Mouse (Mus musculus) MEL (cell line): Measurements from ENCODE around the gene Zfp622. TPM values are rescaled to one million over a fixed set of nuclear protein-coding genes. Genes with fewer than 3 reads are reported as not detected.

ENCODE experiments used
- DNase-seq: peaks from one replicate; pipeline ENCODE4 v3.0.0; 2011; ENCODE audit warnings: low read depth, low spot score
- H3K27ac ChIP-seq: 2 replicates; pipeline ENCODE4 v1.5.1; 2012; ENCODE audit warnings: low read depth, mild to moderate bottlenecking, control low read depth, low read length, moderate library complexity; ENCODE audit not compliant: control insufficient read depth
- H3K27me3 ChIP-seq, 2 experiments: fragments of 150-350 bp in 1 of 2; sonication (generic) in 1 of 2; 2 replicates each; pipeline ENCODE4 v1.6.1; 2012; ENCODE audit warnings: low read length in 2 of 2, mild to moderate bottlenecking in 2 of 2, improper control_type of control experiment in 1 of 2, moderate library complexity in 1 of 2; ENCODE audit not compliant: insufficient read depth in 2 of 2, control insufficient read depth in 1 of 2
- H3K36me3 ChIP-seq, 2 experiments: 2 replicates each; pipeline ENCODE4 v1.6.1; 2012 to 2014; ENCODE audit warnings: low read length in 2 of 2, improper control_type of control experiment in 1 of 2, inconsistent platforms in 1 of 2, mild to moderate bottlenecking in 1 of 2; ENCODE audit not compliant: insufficient read depth in 2 of 2, control insufficient read depth in 1 of 2
- H3K4me1 ChIP-seq, 2 experiments: fragments of 150-350 bp in 1 of 2; sonication (generic) in 1 of 2; 2 replicates each; pipeline ENCODE4 v1.6.1; 2012; ENCODE audit warnings: low read length in 2 of 2, improper control_type of control experiment in 1 of 2, mild to moderate bottlenecking in 1 of 2; ENCODE audit not compliant: insufficient read depth in 2 of 2, control insufficient read depth in 1 of 2
- H3K4me3 ChIP-seq, 2 experiments: fragments of 150-350 bp in 1 of 2; sonication (generic) in 1 of 2; 2 replicates each; pipeline ENCODE4 v1.5.1; 2012; ENCODE audit warnings: low read depth in 2 of 2, low read length in 2 of 2, mild to moderate bottlenecking in 2 of 2, moderate library complexity in 2 of 2, control low read depth in 1 of 2, improper control_type of control experiment in 1 of 2; ENCODE audit not compliant: control insufficient read depth in 1 of 2, insufficient read depth in 1 of 2
- H3K79me2 ChIP-seq: 2 replicates; pipeline ENCODE4 v1.6.1; 2012; ENCODE audit warnings: mild to moderate bottlenecking, low read length, moderate library complexity; ENCODE audit not compliant: control insufficient read depth, poor library complexity, insufficient read depth
- H3K9ac ChIP-seq: 2 replicates; pipeline ENCODE4 v1.6.1; 2012; ENCODE audit warnings: low read depth, mild to moderate bottlenecking, control low read depth, low read length, moderate library complexity; ENCODE audit not compliant: control insufficient read depth, poor library complexity, severe bottlenecking
- H3K9me3 ChIP-seq: fragments of 150-350 bp; sonication (generic); replicated peaks from 2 replicates; pipeline ENCODE4 v1.6.1; 2012; ENCODE audit warnings: mild to moderate bottlenecking, low read length, improper control_type of control experiment, moderate library complexity; ENCODE audit not compliant: insufficient read depth
- BHLHE40 ChIP-seq: IDR thresholded peaks from 2 replicates; pipeline ENCODE4 v1.6.1; 2012; ENCODE audit warnings: low read depth, mild to moderate bottlenecking, inconsistent platforms, low read length, improper control_type of control experiment, borderline replicate concordance
- CHD2 ChIP-seq: IDR thresholded peaks from 2 replicates; pipeline ENCODE4 v1.6.1; 2011; ENCODE audit warnings: low read length, improper control_type of control experiment
- CTCF ChIP-seq, 3 experiments: IDR thresholded peaks in 2 of 3; conservative IDR thresholded peaks in 1 of 3; 2 replicates each; pipeline ENCODE4 v1.5.1; 2011 to 2012; ENCODE audit warnings: low read length in 3 of 3, low read depth in 2 of 3, mild to moderate bottlenecking in 2 of 3, improper control_type of control experiment in 1 of 3, inconsistent platforms in 1 of 3, mixed read lengths in 1 of 3, moderate library complexity in 1 of 3; ENCODE audit not compliant: control insufficient read depth in 1 of 3, insufficient read depth in 1 of 3, poor library complexity in 1 of 3, severe bottlenecking in 1 of 3
- E2F4 ChIP-seq: IDR thresholded peaks from 2 replicates; pipeline ENCODE4 v1.6.1; 2011; ENCODE audit warnings: low read depth, low read length, improper control_type of control experiment, borderline replicate concordance
- ELF1 ChIP-seq: IDR thresholded peaks from 2 replicates; pipeline ENCODE4 v1.6.1; 2014; ENCODE audit warnings: low read depth, mild to moderate bottlenecking, inconsistent platforms, low read length, improper control_type of control experiment, moderate library complexity
- EP300 ChIP-seq, 2 experiments: IDR thresholded peaks; 2 replicates each; pipeline ENCODE4 v1.6.1; 2011; ENCODE audit warnings: improper control_type of control experiment in 2 of 2, low read length in 2 of 2, low read depth in 1 of 2, mild to moderate bottlenecking in 1 of 2
- ETS1 ChIP-seq: IDR thresholded peaks from 2 replicates; pipeline ENCODE4 v1.6.1; 2012; ENCODE audit warnings: low read depth, mild to moderate bottlenecking, inconsistent platforms, low read length, improper control_type of control experiment, moderate library complexity
- GABPA ChIP-seq: IDR thresholded peaks from 2 replicates; pipeline ENCODE4 v1.6.1; 2012; ENCODE audit warnings: low read depth, mild to moderate bottlenecking, inconsistent platforms, low read length, improper control_type of control experiment, moderate library complexity
- GATA1 ChIP-seq: IDR thresholded peaks from 2 replicates; pipeline ENCODE4 v1.6.1; 2011; ENCODE audit warnings: low read depth, low read length, improper control_type of control experiment
- JUND ChIP-seq: IDR thresholded peaks from 2 replicates; pipeline ENCODE4 v1.6.1; 2011; ENCODE audit warnings: low read depth, mild to moderate bottlenecking, improper control_type of control experiment, low read length
- MAX ChIP-seq: IDR thresholded peaks from 2 replicates; pipeline ENCODE4 v1.6.1; 2011; ENCODE audit warnings: low read length, improper control_type of control experiment
- MAZ ChIP-seq: IDR thresholded peaks from 2 replicates; pipeline ENCODE4 v1.6.1; 2012; ENCODE audit warnings: low read depth, mild to moderate bottlenecking, inconsistent platforms, low read length, improper control_type of control experiment
- MEF2A ChIP-seq: IDR thresholded peaks from 2 replicates; pipeline ENCODE4 v1.6.1; 2014; ENCODE audit warnings: low read depth, mild to moderate bottlenecking, inconsistent platforms, low read length, improper control_type of control experiment; ENCODE audit not compliant: poor library complexity, insufficient replicate concordance, severe bottlenecking; ENCODE audit errors: extremely low read depth
- MYB ChIP-seq: IDR thresholded peaks from 2 replicates; pipeline ENCODE4 v1.6.1; 2011; ENCODE audit warnings: mild to moderate bottlenecking, low read depth, low read length, improper control_type of control experiment
- NELFE ChIP-seq: IDR thresholded peaks from 2 replicates; pipeline ENCODE4 v1.6.1; 2011; ENCODE audit warnings: low read depth, low read length, improper control_type of control experiment
- NRF1 ChIP-seq: IDR thresholded peaks from 2 replicates; pipeline ENCODE4 v1.6.1; 2014; ENCODE audit warnings: low read depth, mild to moderate bottlenecking, inconsistent platforms, low read length, improper control_type of control experiment, moderate library complexity; ENCODE audit not compliant: poor library complexity, insufficient read depth, severe bottlenecking
- POLR2A ChIP-seq, 2 experiments: IDR thresholded peaks; 2 replicates each; pipeline ENCODE4 v1.6.1; 2011 to 2012; ENCODE audit warnings: low read length in 2 of 2, mild to moderate bottlenecking in 2 of 2, control low read depth in 1 of 2, improper control_type of control experiment in 1 of 2, low read depth in 1 of 2, moderate library complexity in 1 of 2; ENCODE audit not compliant: control insufficient read depth in 1 of 2, insufficient read depth in 1 of 2, poor library complexity in 1 of 2
- POLR2AphosphoS5 ChIP-seq: IDR thresholded peaks from 2 replicates; pipeline ENCODE4 v1.6.1; 2012; ENCODE audit warnings: low read depth, borderline replicate concordance, mild to moderate bottlenecking, inconsistent platforms, low read length, moderate library complexity, mixed read lengths
- RAD21 ChIP-seq: IDR thresholded peaks from 2 replicates; pipeline ENCODE4 v1.6.1; 2011; ENCODE audit warnings: mild to moderate bottlenecking, low read depth, low read length, improper control_type of control experiment
- RCOR1 ChIP-seq: IDR thresholded peaks from 2 replicates; pipeline ENCODE4 v1.6.1; 2012; ENCODE audit warnings: low read depth, mild to moderate bottlenecking, inconsistent platforms, low read length, improper control_type of control experiment
- SIN3A ChIP-seq: IDR thresholded peaks from 2 replicates; pipeline ENCODE4 v1.6.1; 2012; ENCODE audit warnings: low read length, improper control_type of control experiment, inconsistent platforms
- SMC3 ChIP-seq: IDR thresholded peaks from 2 replicates; pipeline ENCODE4 v1.6.1; 2011; ENCODE audit warnings: low read depth, low read length, improper control_type of control experiment
- TAL1 ChIP-seq: IDR thresholded peaks from 2 replicates; pipeline ENCODE4 v1.6.1; 2012; ENCODE audit warnings: mild to moderate bottlenecking, inconsistent platforms, low read length, moderate library complexity, mixed read lengths
- UBTF ChIP-seq: IDR thresholded peaks from 2 replicates; pipeline ENCODE4 v1.6.1; 2012; ENCODE audit warnings: low read depth, mild to moderate bottlenecking, inconsistent platforms, low read length, improper control_type of control experiment, moderate library complexity, borderline replicate concordance; ENCODE audit not compliant: insufficient read depth
- USF2 ChIP-seq, 2 experiments: IDR thresholded peaks; 2 replicates each; pipeline ENCODE4 v1.6.1; 2011 to 2012; ENCODE audit warnings: improper control_type of control experiment in 2 of 2, low read length in 2 of 2, borderline replicate concordance in 1 of 2, inconsistent platforms in 1 of 2, low read depth in 1 of 2, mild to moderate bottlenecking in 1 of 2; ENCODE audit not compliant: insufficient read depth in 1 of 2
- ZC3H11A ChIP-seq: IDR thresholded peaks from 2 replicates; pipeline ENCODE4 v1.6.1; 2012; ENCODE audit warnings: low read depth, mild to moderate bottlenecking, inconsistent platforms, low read length, improper control_type of control experiment
- ZMIZ1 ChIP-seq: IDR thresholded peaks from 2 replicates; pipeline ENCODE4 v1.6.1; 2012; ENCODE audit warnings: low read depth, mild to moderate bottlenecking, inconsistent platforms, low read length, improper control_type of control experiment, moderate library complexity
- polyA plus RNA-seq, 2 experiments: library from polyadenylated mRNA; stranded (reverse) in 1 of 2; unstranded in 1 of 2; fragments of >175 nt in 1 of 2; fragments of >200 nt in 1 of 2; gene quantifications; 2 replicates each; pipeline versions ENCODE4 v1.2.1 to v1.2.4; 2012; ENCODE audit warnings: low replicate concordance in 2 of 2, low read depth in 1 of 2; ENCODE audit not compliant: insufficient read length in 2 of 2, insufficient read depth in 1 of 2, missing spikeins in 1 of 2
- total RNA-seq: library from RNA; depleted of rRNA; stranded (reverse); fragments of 300-350 nt; gene quantifications from 2 replicates; pipeline ENCODE4 v1.2.3, GENCODE M21; 2012

Gene Zfp622
- total and polyA plus RNA-seq, 3 experiments: 77.2 to 106 TPM; not detected in 1

DNA sequence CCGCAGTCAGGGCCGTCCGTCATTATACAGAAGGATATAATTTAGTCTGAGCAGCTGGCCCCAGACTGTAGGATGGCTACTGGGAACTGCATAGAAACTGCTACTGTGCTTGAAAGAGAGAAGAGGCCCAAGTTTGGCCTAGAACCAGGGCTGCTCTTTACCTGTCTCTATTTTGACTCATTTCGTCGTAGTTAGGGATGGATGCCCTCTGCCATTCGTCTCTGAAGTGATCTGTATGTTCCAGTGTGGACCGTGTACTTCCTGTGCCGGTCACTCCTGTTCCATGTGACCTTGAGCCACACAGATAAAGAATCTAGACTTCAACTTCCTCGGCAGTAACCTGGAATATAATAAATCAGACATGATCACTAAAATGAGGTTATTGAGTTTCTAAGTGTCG is 26.5 kb upstream of the Zfp622 start:
- Histone ChIP-seq H3K4me3 (no peak overlapping the region), H3K9ac (no peak overlapping the region), H3K79me2 (no peaks in the 10 kb centered on the region), H3K27me3 (no peaks in the 10 kb centered on the region), H3K4me1 (no peaks in the 10 kb centered on the region), H3K27ac (no peak overlapping the region), H3K36me3 (no peaks in the 10 kb centered on the region), H3K9me3 (no peaks in the 10 kb centered on the region)
- DNase-seq: no peak
- TF ChIP-seq ZMIZ1 (no peak), CTCF (IDR thresholded peaks at IDR 0.05 in 2 of 3, conservative IDR thresholded peaks at IDR 0.05 in 1 of 3; ENCODE audit: control insufficient read depth in 1 of 3, insufficient read depth in 1 of 3, low read depth in 2 of 3, low read length in 3 of 3, poor library complexity in 1 of 3, severe bottlenecking in 1 of 3) (no peak), GABPA (no peak), USF2 (IDR thresholded peaks at IDR 0.05; ENCODE audit: borderline replicate concordance in 1 of 2, insufficient read depth in 1 of 2, low read depth in 1 of 2, low read length in 2 of 2) (no peak), EP300 (IDR thresholded peaks at IDR 0.05; ENCODE audit: low read depth in 1 of 2, low read length in 2 of 2) (no peak), RCOR1 (no peak), POLR2AphosphoS5 (no peak), SIN3A (no peak), NELFE (no peak), MEF2A (no peak), ETS1 (no peak), POLR2A (IDR thresholded peaks at IDR 0.05; ENCODE audit: control insufficient read depth in 1 of 2, insufficient read depth in 1 of 2, low read depth in 1 of 2, low read length in 2 of 2, poor library complexity in 1 of 2) (no peak), MAX (no peak)
- TF ChIP-seq, all 39 proteins: peak for 0

DNA sequence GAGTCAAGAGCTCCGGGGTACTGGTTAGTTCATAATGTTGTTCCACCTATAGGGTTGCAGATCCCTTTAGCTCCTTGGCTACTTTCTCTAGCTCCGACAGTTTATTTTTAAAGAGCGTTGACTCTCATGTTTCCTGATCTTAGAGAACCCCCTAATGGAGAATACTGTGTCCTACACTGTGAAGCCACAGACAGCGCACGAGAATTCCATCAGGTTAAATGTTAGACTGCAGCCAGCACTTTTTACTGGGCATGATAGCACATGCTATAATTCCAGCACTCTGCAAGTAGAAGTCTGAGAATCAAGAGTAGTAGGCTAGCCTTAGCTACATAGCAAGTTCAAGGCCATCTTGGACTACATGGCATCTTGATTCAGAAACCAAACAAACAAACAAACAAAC is 24.8 kb upstream of the Zfp622 start:
- Histone ChIP-seq H3K79me2 (no peaks in the 10 kb centered on the region), H3K27me3 (no peaks in the 10 kb centered on the region), H3K36me3 (no peaks in the 10 kb centered on the region), H3K4me1 (no peaks in the 10 kb centered on the region), H3K4me3 (no peak overlapping the region), H3K9me3 (no peaks in the 10 kb centered on the region), H3K9ac (no peak overlapping the region), H3K27ac (no peak overlapping the region)
- TF ChIP-seq CHD2: no peak
- peak; percentile 30; the same call in 1 of the 2 replicates for TF ChIP-seq SMC3
- TF ChIP-seq NRF1: no peak
- TF ChIP-seq ZC3H11A: peak; percentile 6; the same call in 1 of the 2 replicates
- TF ChIP-seq MAX: no peak
- TF ChIP-seq MAZ: no peak
- no peak for TF ChIP-seq MEF2A
- TF ChIP-seq MYB: no peak
- no peak for TF ChIP-seq ELF1
- peak; percentile 36 for TF ChIP-seq RAD21
- TF ChIP-seq TAL1: no peak
- TF ChIP-seq JUND: no peak
- no peak for TF ChIP-seq UBTF
- TF ChIP-seq CTCF (IDR thresholded peaks at IDR 0.05 in 2 of 3, conservative IDR thresholded peaks at IDR 0.05 in 1 of 3; ENCODE audit: control insufficient read depth in 1 of 3, insufficient read depth in 1 of 3, low read depth in 2 of 3, low read length in 3 of 3, poor library complexity in 1 of 3, severe bottlenecking in 1 of 3): peak in 1 of 3 experiments; percentile 38; a peak in 2 of 6 replicates
- TF ChIP-seq BHLHE40: no peak
- TF ChIP-seq NELFE: no peak
- TF ChIP-seq E2F4: no peak
- TF ChIP-seq GATA1: no peak
- no peak for DNase-seq
